Mouse (Mus musculus) kidney, embryonic 16.5 days (tissue): Measurements from ENCODE around the gene Gm37240. TPM values are rescaled to one million over a fixed set of nuclear protein-coding genes. Genes with fewer than 3 reads are reported as not detected.

Experiments used
- ATAC-seq: fragments of 200-750 bp; cut with Nextera tagmentation; 2 replicates; pipeline ENCODE4 v1.8.0; 2017; ENCODE audit warnings: moderate TSS enrichment; ENCODE audit not compliant: low FRiP score, low TSS enrichment
- H3K27ac ChIP-seq: fragments of 300-500 bp; sonication (generic); 2 replicates; pipeline ENCODE4 v1.5.1; 2014; ENCODE audit warnings: low read length
- H3K27me3 ChIP-seq: fragments of 300-500 bp; sonication (generic); 2 replicates; pipeline ENCODE4 v1.6.1; 2014; ENCODE audit warnings: low read length, control low read depth, mixed read lengths; ENCODE audit not compliant: insufficient read depth
- H3K36me3 ChIP-seq: fragments of 300-500 bp; sonication (generic); 2 replicates; pipeline ENCODE4 v1.6.1; 2014; ENCODE audit warnings: low read length, control low read depth, mixed read lengths; ENCODE audit not compliant: insufficient read depth
- H3K4me1 ChIP-seq: fragments of 300-500 bp; sonication (generic); 2 replicates; pipeline ENCODE4 v1.6.1; 2014; ENCODE audit warnings: low read length, control low read depth, mixed read lengths; ENCODE audit not compliant: insufficient read depth
- H3K4me2 ChIP-seq: fragments of 300-500 bp; sonication (generic); replicated peaks from 2 replicates; pipeline ENCODE4 v1.6.1; 2014; ENCODE audit warnings: low read depth, low read length
- H3K4me3 ChIP-seq: fragments of 300-500 bp; sonication (generic); 2 replicates; pipeline ENCODE4 v1.5.1; 2014; ENCODE audit warnings: mild to moderate bottlenecking, low read length
- H3K9ac ChIP-seq: fragments of 300-500 bp; sonication (generic); replicated peaks from 2 replicates; pipeline ENCODE4 v1.6.1; 2014; ENCODE audit warnings: low read length
- H3K9me3 ChIP-seq: fragments of 300-500 bp; sonication (generic); 2 replicates; pipeline ENCODE4 v1.6.1; 2016; ENCODE audit warnings: low read length, control low read depth
- WGBS: fragments of 180-500 bp; shearing (Covaris S2); extraction: QIAGEN DNeasy Blood & Tissue Kit; methylation state at CpG from one replicate; pipeline ENCODE4 v1.1.7; 2014; 5-methylcytosine and 5-hydroxymethylcytosine counted together
- polyA plus RNA-seq: library from polyadenylated mRNA; unstranded; fragments of >200 nt; fragmentation: Nextera tagmentation; extraction: Ambion mirVana; gene quantifications from 2 replicates; pipeline ENCODE4 v1.2.1, GENCODE M21; 2015

Gene Gm37240
- polyA plus RNA-seq, 1 experiment from 2014 or later, result 8.7 TPM

DNA sequence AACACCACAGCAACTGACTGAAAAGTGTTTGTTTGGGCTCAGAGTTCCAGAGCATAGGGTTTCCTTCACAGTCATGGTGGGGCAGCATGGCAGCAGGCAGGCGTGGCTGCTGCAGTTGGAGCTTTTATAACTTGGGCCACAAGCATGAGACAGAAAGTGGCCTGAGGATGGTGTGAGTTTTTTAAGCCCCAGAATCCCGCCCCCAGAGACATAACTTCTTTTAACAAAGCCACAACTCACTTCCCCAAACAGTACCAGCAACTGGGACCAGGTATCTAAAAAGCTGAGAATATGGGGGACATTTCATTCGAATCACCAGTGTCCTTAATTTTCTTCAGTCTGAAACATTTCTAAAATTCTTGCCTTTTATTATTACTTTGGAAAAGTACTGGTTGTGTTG, 1049.3 kb downstream of the Gm37240 start:
- Histone ChIP-seq H3K36me3 (no peaks in the 10 kb centered on the region), H3K4me3 (no peak overlapping the region), H3K4me1 (no peaks in the 10 kb centered on the region), H3K27me3 (no peaks in the 10 kb centered on the region), H3K4me2 (no peak overlapping the region), H3K9me3 (no peaks in the 10 kb centered on the region), H3K27ac (no peak overlapping the region), H3K9ac (no peak overlapping the region)
- no peak for ATAC-seq
- WGBS, result 82% methylated on average over 3 of the region's 3 CpGs

DNA sequence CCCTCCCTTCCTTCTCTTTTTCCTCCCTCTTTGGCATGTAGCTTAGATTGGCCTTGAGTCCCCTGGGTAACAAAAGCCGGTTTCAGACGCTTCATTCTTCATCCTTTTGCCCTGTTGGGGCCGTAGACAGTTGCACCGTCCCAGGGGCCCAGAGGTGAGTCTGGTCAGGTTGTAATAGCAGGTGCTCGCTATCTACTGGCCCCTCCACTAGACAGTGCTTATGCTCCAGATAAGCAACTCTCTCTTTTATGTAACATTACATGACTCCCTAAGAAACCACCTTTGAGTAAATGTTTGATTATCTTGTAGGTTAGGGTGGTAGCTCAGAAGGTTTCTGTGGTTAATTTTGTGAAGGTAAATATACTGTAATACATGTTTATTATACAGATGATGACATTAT, 1051.3 kb downstream of the Gm37240 start:
- H3K9me3 ChIP-seq, result no peaks in the 10 kb centered on the region
- H3K27me3 ChIP-seq, result no peaks in the 10 kb centered on the region
- H3K4me3 ChIP-seq, result no peak overlapping the region
- no peaks in the 10 kb centered on the region for H3K36me3 ChIP-seq
- no peaks in the 10 kb centered on the region for H3K4me1 ChIP-seq
- H3K9ac ChIP-seq, result no peak overlapping the region
- H3K4me2 ChIP-seq, result no peak overlapping the region
- no peak for ATAC-seq
- no peak overlapping the region for H3K27ac ChIP-seq
- 77% methylated on average over 5 of the region's 5 CpGs for WGBS

DNA sequence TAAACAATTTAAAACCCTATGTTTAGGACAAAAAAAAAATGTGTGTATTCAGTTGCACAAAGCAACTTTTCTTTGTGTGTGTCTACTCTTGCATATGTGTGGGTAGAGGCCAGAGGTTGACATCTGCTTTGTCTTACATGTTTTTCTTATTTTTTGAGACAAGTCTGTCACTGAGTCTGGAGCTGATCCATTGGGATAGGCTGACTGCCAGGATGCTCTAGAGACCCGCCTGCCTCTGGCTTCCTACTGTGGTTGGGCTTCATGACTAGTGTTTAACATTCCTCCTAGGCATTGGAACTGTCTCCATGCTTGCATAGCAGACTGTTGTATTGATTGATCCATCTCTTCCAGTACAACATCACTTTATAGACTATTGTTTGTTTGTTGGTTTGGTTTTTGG, 1058.0 kb downstream of the Gm37240 start:
- no peaks in the 10 kb centered on the region for H3K27me3 ChIP-seq
- no peak overlapping the region for H3K4me2 ChIP-seq
- no peak for ATAC-seq
- H3K4me3 ChIP-seq, result no peak overlapping the region
- H3K36me3 ChIP-seq, result no peaks in the 10 kb centered on the region
- no peak overlapping the region for H3K27ac ChIP-seq
- H3K4me1 ChIP-seq, result no peaks in the 10 kb centered on the region; the same call in 1 of the 2 replicates
- no peak overlapping the region for H3K9ac ChIP-seq
- 80% methylated on average over 1 of the region's 1 CpGs for WGBS
- H3K9me3 ChIP-seq, result no peaks in the 10 kb centered on the region

DNA sequence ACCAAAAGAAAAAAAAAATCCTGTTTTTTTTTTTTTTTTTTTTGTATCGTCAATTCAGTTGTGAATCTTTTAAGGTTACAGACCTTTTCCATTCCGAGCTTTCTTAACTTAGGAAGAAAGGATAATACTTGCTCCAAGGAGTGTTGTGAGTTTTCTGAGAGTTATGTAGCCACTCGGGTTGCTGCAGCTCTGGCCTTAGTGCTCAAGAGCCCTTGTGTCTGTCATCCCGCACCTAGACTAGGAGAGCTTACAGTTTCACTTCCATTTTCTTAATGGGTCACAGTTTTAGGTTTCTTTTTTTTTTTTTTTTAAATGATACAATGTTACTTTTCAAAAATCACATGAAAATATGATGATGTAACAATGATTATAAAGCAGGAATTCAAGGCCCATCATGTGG, 1059.7 kb downstream of the Gm37240 start:
- Histone ChIP-seq H3K9ac (no peak overlapping the region), H3K27me3 (no peaks in the 10 kb centered on the region), H3K4me2 (no peak overlapping the region), H3K4me3 (no peak overlapping the region), H3K4me1 (no peaks in the 10 kb centered on the region; the same call in 1 of the 2 replicates), H3K36me3 (no peaks in the 10 kb centered on the region), H3K27ac (no peak overlapping the region), H3K9me3 (no peaks in the 10 kb centered on the region)
- no peak for ATAC-seq
- WGBS, result 85% methylated on average over 4 of the region's 4 CpGs

DNA sequence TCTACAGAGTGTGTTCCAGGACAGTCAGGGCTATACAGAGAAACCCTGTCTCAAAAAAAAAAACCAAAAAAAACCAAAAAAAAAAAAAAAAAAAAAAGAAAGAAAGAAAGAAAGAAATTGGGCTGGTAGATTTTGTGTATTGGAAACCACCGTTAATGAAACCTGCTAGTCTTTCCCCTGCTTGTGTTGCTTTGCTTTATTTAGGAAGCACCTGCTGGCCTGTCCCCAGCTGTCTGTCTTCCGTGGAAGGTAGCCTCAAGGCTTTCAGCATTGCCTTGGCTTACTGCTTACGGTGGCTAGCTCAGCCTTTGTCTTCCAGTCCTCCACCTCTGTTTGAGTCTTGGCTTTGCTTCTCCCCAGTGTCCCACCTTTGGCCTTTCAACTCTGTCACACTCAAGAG, 1060.4 kb downstream of the Gm37240 start:
- Histone ChIP-seq H3K9me3 (no peaks in the 10 kb centered on the region), H3K36me3 (no peaks in the 10 kb centered on the region), H3K4me2 (no peak overlapping the region), H3K9ac (no peak overlapping the region), H3K27me3 (no peaks in the 10 kb centered on the region), H3K4me1 (no peaks in the 10 kb centered on the region; the same call in 1 of the 2 replicates), H3K27ac (no peak overlapping the region), H3K4me3 (no peak overlapping the region)
- no peak for ATAC-seq
- WGBS, result 89% methylated on average over 3 of the region's 3 CpGs

DNA sequence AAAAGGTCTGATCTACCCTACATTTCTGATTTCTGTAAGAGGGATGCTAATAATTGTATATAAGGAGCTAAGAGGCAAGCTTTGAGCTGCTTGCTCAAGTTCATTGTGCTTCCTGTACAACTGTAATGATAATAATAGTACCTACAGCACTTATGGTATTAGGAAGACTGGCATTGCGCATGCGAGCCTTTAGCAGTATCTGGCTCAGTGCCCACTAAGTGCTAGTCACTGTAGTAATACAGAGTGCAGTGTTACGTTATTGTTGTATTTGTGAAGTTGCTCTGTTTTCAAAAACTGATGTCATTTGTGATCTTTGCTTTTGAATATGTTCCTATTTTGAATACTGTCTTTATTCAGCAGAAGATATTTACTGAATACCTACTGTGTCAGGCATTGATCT, 1060.9 kb downstream of the Gm37240 start:
- Histone ChIP-seq H3K9ac (no peak overlapping the region), H3K36me3 (no peaks in the 10 kb centered on the region), H3K9me3 (no peaks in the 10 kb centered on the region), H3K4me3 (no peak overlapping the region), H3K27me3 (no peaks in the 10 kb centered on the region), H3K27ac (no peak overlapping the region), H3K4me1 (no peaks in the 10 kb centered on the region; the same call in 1 of the 2 replicates), H3K4me2 (no peak overlapping the region)
- 88% methylated on average over 3 of the region's 3 CpGs for WGBS
- ATAC-seq, result no peak

DNA sequence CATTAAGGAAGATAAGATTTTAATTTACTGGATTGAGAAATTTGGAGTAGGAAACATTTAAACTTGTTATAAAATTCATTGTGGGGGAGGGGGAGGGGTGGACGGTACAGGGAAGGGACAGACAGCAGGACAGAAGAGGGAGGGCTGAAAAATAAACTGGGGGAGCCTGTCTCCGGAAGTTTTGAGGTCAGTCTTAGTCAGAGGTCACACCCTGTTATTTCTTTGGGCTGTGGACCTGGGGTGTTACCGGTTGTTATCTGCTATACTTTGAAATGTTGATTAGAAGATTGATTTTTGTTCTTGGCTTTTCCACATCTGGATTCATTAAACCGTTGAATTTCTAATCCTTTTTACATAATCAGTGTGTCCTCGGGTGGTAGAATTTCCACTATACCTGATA, 1061.3 kb downstream of the Gm37240 start:
- Histone ChIP-seq H3K9ac (no peak overlapping the region), H3K4me3 (no peak overlapping the region), H3K27ac (no peak overlapping the region), H3K9me3 (no peaks in the 10 kb centered on the region), H3K36me3 (no peaks in the 10 kb centered on the region), H3K4me1 (no peaks in the 10 kb centered on the region; the same call in 1 of the 2 replicates), H3K4me2 (no peak overlapping the region), H3K27me3 (no peaks in the 10 kb centered on the region)
- WGBS, result 32% methylated on average over 5 of the region's 5 CpGs
- no peak for ATAC-seq

DNA sequence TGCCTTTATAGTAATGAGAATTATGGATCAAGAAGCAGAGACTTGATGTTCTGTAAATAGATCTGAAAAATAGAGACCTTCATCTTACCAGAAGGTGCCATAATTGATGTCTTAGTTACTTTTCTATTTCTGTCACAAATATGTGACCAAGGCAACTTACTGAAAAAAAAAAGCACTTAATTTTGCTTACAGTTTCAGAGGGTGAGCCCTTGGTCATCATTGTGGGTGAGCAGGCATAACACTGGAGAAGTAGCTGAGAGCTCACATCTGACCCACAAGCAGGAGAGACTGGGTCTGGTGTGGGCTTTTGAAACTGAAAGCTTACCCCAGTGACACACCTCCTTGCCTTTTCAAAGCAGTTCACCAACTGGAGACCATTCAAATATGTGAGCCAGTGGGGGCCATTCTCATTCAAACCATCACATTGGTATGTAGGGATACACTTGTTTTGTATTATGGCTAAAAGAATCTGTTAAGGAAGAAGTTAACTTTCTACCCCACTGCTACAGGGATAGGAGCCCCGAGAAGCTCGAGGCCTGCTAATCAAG, 1066.6 kb downstream of the Gm37240 start:
- Histone ChIP-seq H3K27me3 (no peaks in the 10 kb centered on the region), H3K36me3 (no peaks in the 10 kb centered on the region), H3K9ac (no peak overlapping the region), H3K4me1 (peaks cover 8% of the 10 kb centered on the region), H3K27ac (no peak overlapping the region), H3K4me3 (no peak overlapping the region), H3K9me3 (no peaks in the 10 kb centered on the region), H3K4me2 (no peak overlapping the region)
- 93% methylated on average over 2 of the region's 2 CpGs for WGBS
- no peak for ATAC-seq

DNA sequence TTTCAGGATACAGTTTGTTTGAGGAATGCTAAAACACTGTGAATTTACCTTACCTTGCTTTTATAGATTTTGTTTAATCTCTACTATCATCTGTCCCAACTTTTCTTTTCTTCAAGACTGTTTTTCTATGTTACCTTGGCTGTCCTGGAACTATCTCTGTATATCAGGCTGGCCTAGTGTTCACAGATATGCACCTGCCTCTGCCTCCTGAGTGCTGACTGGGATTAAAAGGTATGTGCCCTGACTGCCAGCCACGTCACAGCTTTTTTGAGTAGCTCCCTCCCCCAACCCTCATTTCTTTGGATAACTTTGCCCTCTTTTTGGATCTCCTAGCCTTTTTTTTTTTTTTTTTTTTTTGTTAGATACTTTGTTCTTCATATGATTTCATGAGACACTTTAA, 1070.4 kb downstream of the Gm37240 start:
- ATAC-seq, result no peak
- 83% methylated on average over 1 of the region's 1 CpGs for WGBS

DNA sequence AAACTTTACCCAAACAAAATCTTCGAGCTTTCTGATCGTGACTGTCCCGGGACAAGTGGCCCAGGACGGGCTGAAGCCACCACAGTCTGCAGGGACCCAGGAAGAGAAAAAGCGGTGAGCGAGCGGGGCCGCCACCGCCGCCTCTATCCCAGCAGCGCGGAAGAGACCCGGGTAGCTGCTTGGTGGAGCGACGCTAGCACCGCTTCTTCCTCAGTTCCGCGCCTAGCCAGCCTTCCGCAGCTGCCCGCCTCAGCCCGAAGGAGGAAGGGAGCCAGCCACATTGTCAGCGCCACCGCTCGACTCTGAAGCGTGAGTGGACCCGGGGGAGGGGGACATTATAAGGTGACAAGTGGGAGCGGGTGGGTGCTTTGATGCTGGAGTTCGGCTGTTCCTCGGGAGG, 1071.9 kb downstream of the Gm37240 start:
- no peaks in the 10 kb centered on the region for H3K36me3 ChIP-seq
- no peaks in the 10 kb centered on the region for H3K27me3 ChIP-seq
- H3K9ac ChIP-seq, result peak overlapping the region; percentile 79
- under 1% methylated on average over 29 of the region's 29 CpGs for WGBS
- H3K9me3 ChIP-seq, result no peaks in the 10 kb centered on the region
- peak overlapping the region; percentile 98 for H3K4me3 ChIP-seq
- peak; percentile 32 for ATAC-seq
- no peak overlapping the region for H3K27ac ChIP-seq
- peaks cover 14% of the 10 kb centered on the region for H3K4me1 ChIP-seq
- peak overlapping the region; percentile 86 for H3K4me2 ChIP-seq

More for the DNA sequence above, 1070.4 kb downstream of the Gm37240 start:
- Histone ChIP-seq H3K9me3 (no peaks in the 10 kb centered on the region), H3K4me1 (peaks cover 14% of the 10 kb centered on the region), H3K4me2 (no peak overlapping the region), H3K27me3 (no peaks in the 10 kb centered on the region), H3K36me3 (no peaks in the 10 kb centered on the region), H3K4me3 (no peak overlapping the region), H3K9ac (no peak overlapping the region), H3K27ac (no peak overlapping the region)
